Mouse (Mus musculus): ENCODE data around the gene Arhgap23. TPM values are rescaled to one million over a fixed set of nuclear protein-coding genes. Genes with fewer than 3 reads are reported as not detected.

The Arhgap23 gene
- polyA plus RNA-seq, 2 experiments = 7.3 to 17.5 TPM

DNA sequence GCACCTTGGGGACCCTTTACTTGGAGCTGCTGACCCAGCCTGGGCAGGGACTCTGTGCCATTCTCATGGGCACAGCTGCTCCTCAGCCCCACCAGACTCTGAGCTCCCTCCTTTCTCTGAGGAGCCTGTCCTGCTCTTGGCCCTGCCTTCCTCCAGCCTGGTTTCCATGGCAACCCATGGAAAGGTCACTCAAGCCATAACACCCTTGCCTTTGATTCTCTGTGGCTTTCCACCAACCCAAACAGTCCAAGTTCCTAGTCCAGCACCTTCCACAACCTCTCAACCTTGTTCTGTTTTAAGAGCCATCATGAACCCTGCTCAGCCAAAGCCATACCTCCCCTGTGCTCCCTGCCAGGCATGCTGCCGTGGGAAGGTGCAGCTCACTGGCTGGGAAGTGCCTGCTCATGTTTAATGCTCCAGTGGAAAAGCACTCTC, 108.5 kb downstream of the Arhgap23 start:
- H3K36me3 ChIP-seq (replicated peaks; ENCODE audit: control insufficient read depth, insufficient read depth, low read depth) = no peaks in the 10 kb centered on the region
- no peaks in the 10 kb centered on the region; the same call in 1 of the 2 replicates for H3K27me3 ChIP-seq (ENCODE audit: control insufficient read depth, insufficient read depth, low read length)

DNA sequence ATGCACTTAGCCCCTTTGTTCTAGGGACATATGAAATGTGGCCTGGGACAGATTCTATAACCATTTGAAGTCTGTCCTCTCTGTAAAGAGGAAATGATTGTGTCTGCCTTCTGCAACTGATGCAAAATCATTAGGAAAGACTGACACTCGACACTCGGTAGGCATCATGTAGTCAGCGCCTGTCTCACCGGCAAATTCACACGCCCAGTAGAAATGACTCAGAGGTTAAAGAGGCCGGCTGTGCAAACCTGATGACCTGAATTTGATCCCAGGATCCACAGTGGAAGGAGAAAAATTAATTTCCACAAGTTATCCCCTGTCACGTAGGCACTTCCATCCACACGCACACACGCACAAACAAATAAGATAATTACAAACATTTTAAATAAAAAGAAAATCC, 109.0 kb downstream of the Arhgap23 start:
- no peak overlapping the region for H3K27ac ChIP-seq
- no peaks in the 10 kb centered on the region; the same call in 1 of the 2 replicates for H3K27me3 ChIP-seq (ENCODE audit: control insufficient read depth, insufficient read depth, low read length)
- H3K9me3 ChIP-seq (ENCODE audit: control insufficient read depth, low read length) = no peaks in the 10 kb centered on the region
- 57% methylated on average over 9 of the region's 9 CpGs for WGBS (ENCODE audit: insufficient replicate concordance)
- no peaks in the 10 kb centered on the region for H3K4me1 ChIP-seq (replicated peaks; ENCODE audit: control insufficient read depth in 2 of 2, insufficient read depth in 2 of 2, low read length in 1 of 2)
- no peak overlapping the region for H3K9ac ChIP-seq (replicated peaks)
- no peak for TF ChIP-seq EP300 (IDR thresholded peaks at IDR 0.05; ENCODE audit: low read depth)
- TF ChIP-seq CTCF (IDR thresholded peaks at IDR 0.05; ENCODE audit: low read depth) = no peak
- no peak for DNase-seq (ENCODE audit: low read depth in 3 of 3, low spot score in 3 of 3)
- H3K4me2 ChIP-seq (ENCODE audit: low read depth) = no peak overlapping the region
- no peaks in the 10 kb centered on the region for H3K36me3 ChIP-seq (replicated peaks; ENCODE audit: control insufficient read depth, insufficient read depth, low read depth)
- ATAC-seq (ENCODE audit: insufficient read depth) = no peak
- H3K4me3 ChIP-seq (ENCODE audit: insufficient read depth in 1 of 2, low read depth in 2 of 2, low read length in 2 of 2) = no peak overlapping the region

More for the DNA sequence above, 108.5 kb downstream of the Arhgap23 start:
- ATAC-seq (ENCODE audit: insufficient read depth) (no peak), DNase-seq (ENCODE audit: low read depth in 3 of 3, low spot score in 3 of 3) (no peak)
- H3K9me3 ChIP-seq (ENCODE audit: control insufficient read depth, low read length) = no peaks in the 10 kb centered on the region
- no peak overlapping the region for H3K4me3 ChIP-seq (ENCODE audit: insufficient read depth in 1 of 2, low read depth in 2 of 2, low read length in 2 of 2)
- H3K9ac ChIP-seq (replicated peaks) = no peak overlapping the region
- no peaks in the 10 kb centered on the region for H3K4me1 ChIP-seq (replicated peaks; ENCODE audit: control insufficient read depth in 2 of 2, insufficient read depth in 2 of 2, low read length in 1 of 2)
- H3K4me2 ChIP-seq (ENCODE audit: low read depth) = no peak overlapping the region
- H3K27ac ChIP-seq = no peak overlapping the region
- TF ChIP-seq EP300 (IDR thresholded peaks at IDR 0.05; ENCODE audit: low read depth) = no peak
- WGBS (ENCODE audit: insufficient replicate concordance) = 29% methylated on average over 1 of the region's 1 CpGs

DNA sequence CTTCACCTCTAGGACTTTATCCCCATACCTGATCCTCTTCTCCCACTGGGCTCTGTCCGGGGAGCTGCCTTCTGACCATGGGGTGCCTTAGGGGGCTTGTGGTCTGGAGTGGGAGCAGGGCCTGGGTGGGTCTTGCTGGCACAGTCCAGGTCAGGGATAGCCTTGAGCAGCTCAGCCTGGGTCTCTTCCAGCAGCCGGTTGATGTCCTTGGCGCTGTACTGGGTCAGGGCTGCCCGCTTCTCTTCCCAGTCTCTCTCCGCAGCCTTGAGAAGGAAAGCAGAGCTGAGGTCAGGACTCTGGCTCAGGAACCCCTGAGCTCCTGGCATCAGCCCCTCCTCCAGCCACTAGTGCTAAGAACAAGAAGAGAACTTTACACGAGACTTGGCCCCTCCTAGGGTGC, 110.0 kb downstream of the Arhgap23 start:
- Histone ChIP-seq H3K27me3 (ENCODE audit: control insufficient read depth, insufficient read depth, low read length) (no peaks in the 10 kb centered on the region; the same call in 1 of the 2 replicates), H3K4me2 (ENCODE audit: low read depth) (no peak overlapping the region), H3K27ac (no peak overlapping the region), H3K4me3 (ENCODE audit: insufficient read depth in 1 of 2, low read depth in 2 of 2, low read length in 2 of 2) (no peak overlapping the region), H3K36me3 (replicated peaks; ENCODE audit: control insufficient read depth, insufficient read depth, low read depth) (no peaks in the 10 kb centered on the region), H3K9ac (replicated peaks) (no peak overlapping the region), H3K9me3 (ENCODE audit: control insufficient read depth, low read length) (no peaks in the 10 kb centered on the region), H3K4me1 (replicated peaks; ENCODE audit: control insufficient read depth in 2 of 2, insufficient read depth in 2 of 2, low read length in 1 of 2) (no peaks in the 10 kb centered on the region)
- ATAC-seq (ENCODE audit: insufficient read depth) = no peak
- 74% methylated on average over 6 of the region's 6 CpGs for WGBS (ENCODE audit: insufficient replicate concordance)
- no peak for TF ChIP-seq CTCF (IDR thresholded peaks at IDR 0.05; ENCODE audit: low read depth)
- no peak for TF ChIP-seq EP300 (IDR thresholded peaks at IDR 0.05; ENCODE audit: low read depth)
- DNase-seq (ENCODE audit: low read depth in 3 of 3, low spot score in 3 of 3) = no peak

DNA sequence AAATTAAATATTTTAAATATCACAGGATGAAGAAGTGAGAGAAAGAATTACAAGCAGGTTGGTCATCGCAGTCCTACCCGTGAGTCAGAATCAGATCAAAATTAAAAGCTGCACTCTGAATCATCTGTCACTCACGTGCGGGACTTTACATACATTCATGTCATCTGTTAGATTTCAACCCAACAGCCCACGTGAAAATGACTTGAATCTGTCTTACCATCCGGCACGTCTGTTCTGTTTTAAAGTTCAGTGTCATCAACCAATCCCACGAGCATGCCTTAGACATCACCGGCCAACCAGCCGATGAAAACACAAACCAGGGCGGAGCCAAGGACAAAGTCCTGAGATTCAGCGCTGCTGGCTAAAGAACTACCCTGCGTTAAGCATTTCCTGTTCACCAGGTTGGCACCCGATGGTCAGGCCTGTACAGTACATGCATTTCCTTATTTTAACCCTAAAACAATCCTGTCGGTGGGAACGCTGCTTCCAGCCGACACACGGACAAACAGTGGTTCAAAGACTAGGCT, 113.0 kb downstream of the Arhgap23 start:
- H3K9ac ChIP-seq (replicated peaks) = no peak overlapping the region
- no peaks in the 10 kb centered on the region for H3K36me3 ChIP-seq (replicated peaks; ENCODE audit: control insufficient read depth, insufficient read depth, low read depth)
- no peak for DNase-seq (ENCODE audit: low read depth in 3 of 3, low spot score in 3 of 3)
- no peak for ATAC-seq (ENCODE audit: insufficient read depth)
- 0 out of 4 replicates have a peak, but pooled peaks cover 0 to 3% of the 10 kb centered on the region in 2 experiments for H3K4me1 ChIP-seq (replicated peaks; ENCODE audit: control insufficient read depth in 2 of 2, insufficient read depth in 2 of 2, low read length in 1 of 2)
- no peak overlapping the region for H3K4me2 ChIP-seq (ENCODE audit: low read depth)
- 60% methylated on average over 18 of the region's 18 CpGs for WGBS (ENCODE audit: insufficient replicate concordance)
- TF ChIP-seq CTCF (IDR thresholded peaks at IDR 0.05; ENCODE audit: low read depth) (no peak), EP300 (IDR thresholded peaks at IDR 0.05; ENCODE audit: low read depth) (no peak)
- H3K27me3 ChIP-seq (ENCODE audit: control insufficient read depth, insufficient read depth, low read length) = peaks cover 20% of the 10 kb centered on the region
- no peak overlapping the region for H3K27ac ChIP-seq
- H3K9me3 ChIP-seq (ENCODE audit: control insufficient read depth, low read length) = no peaks in the 10 kb centered on the region
- no peak overlapping the region for H3K4me3 ChIP-seq (ENCODE audit: insufficient read depth in 1 of 2, low read depth in 2 of 2, low read length in 2 of 2)

DNA sequence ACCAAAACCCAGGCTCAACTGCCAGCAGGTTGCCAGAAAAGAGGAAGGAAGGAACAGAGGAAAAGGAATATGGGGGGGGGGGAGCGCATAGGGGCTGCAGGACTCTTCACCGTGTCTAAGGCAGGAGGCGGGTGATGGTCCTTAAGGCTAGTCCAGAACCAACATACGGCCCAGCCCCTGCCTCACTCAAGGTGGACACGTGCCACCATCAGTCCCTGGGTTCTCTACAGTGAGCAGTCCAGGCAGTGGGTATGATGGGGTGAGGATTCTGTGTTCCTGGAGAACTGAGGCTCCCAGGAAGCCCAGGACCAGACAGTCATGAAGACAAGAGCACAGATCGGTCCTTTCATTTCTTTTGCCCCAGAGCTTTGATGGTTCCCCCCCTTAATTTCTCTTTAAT, 114.7 kb downstream of the Arhgap23 start:
- WGBS (ENCODE audit: insufficient replicate concordance) = 53% methylated on average over 6 of the region's 6 CpGs
- Histone ChIP-seq H3K27ac (no peak overlapping the region), H3K4me3 (ENCODE audit: insufficient read depth in 1 of 2, low read depth in 2 of 2, low read length in 2 of 2) (no peak overlapping the region), H3K4me2 (ENCODE audit: low read depth) (no peak overlapping the region), H3K27me3 (ENCODE audit: control insufficient read depth, insufficient read depth, low read length) (peaks cover 37% of the 10 kb centered on the region), H3K36me3 (replicated peaks; ENCODE audit: control insufficient read depth, insufficient read depth, low read depth) (no peaks in the 10 kb centered on the region), H3K4me1 (replicated peaks; ENCODE audit: control insufficient read depth in 2 of 2, insufficient read depth in 2 of 2, low read length in 1 of 2) (0 out of 4 replicates have a peak, but pooled peaks cover 0 to 3% of the 10 kb centered on the region in 2 experiments), H3K9me3 (ENCODE audit: control insufficient read depth, low read length) (no peaks in the 10 kb centered on the region), H3K9ac (replicated peaks) (no peak overlapping the region)
- DNase-seq (ENCODE audit: low read depth in 3 of 3, low spot score in 3 of 3) = no peak
- no peak for TF ChIP-seq CTCF (IDR thresholded peaks at IDR 0.05; ENCODE audit: low read depth)
- no peak for TF ChIP-seq EP300 (IDR thresholded peaks at IDR 0.05; ENCODE audit: low read depth)
- no peak for ATAC-seq (ENCODE audit: insufficient read depth)
